Mouse (Mus musculus) brain, embryonic 14.5 days (tissue): ENCODE measurements around the gene Hsd17b14.

Source experiments
- CTCF ChIP-seq: fragments of 200-500 bp; IDR thresholded peaks from 2 replicates; pipeline ENCODE4 v1.5.1; 2012; ENCODE audit warnings: inconsistent platforms, mild to moderate bottlenecking, moderate library complexity, borderline replicate concordance; ENCODE audit not compliant: insufficient read depth, insufficient read length; ENCODE audit errors: extremely low read depth
- POLR2A ChIP-seq: fragments of 200-500 bp; IDR thresholded peaks from 2 replicates; pipeline ENCODE4 v1.6.1; 2012; ENCODE audit warnings: mild to moderate bottlenecking, inconsistent platforms, borderline replicate concordance; ENCODE audit not compliant: poor library complexity, insufficient read depth, insufficient read length, severe bottlenecking; ENCODE audit errors: extremely low read depth

GRCm38 (mm10) chr7:45544525-45544924 lies 10.2 kb upstream of the Hsd17b14 start:
- TF ChIP-seq CTCF, result peak; percentile 10; the same call in 1 of the 2 replicates
- no peak for TF ChIP-seq POLR2A
